Mouse (Mus musculus) kidney, adult 2 months (tissue): ENCODE data around the gene Fam19a3. TPM values are rescaled to one million over a fixed set of nuclear protein-coding genes. Genes with fewer than 3 reads are reported as not detected.
"Not testable (repeated sequence)": the region's sequence is repeated elsewhere in the genome, so short reads cannot be mapped to it uniquely, and the experiment has no call there.

Experiments
- DNase-seq: peaks from one replicate; pipeline ENCODE4 v3.0.0; 2021
- H3K27ac ChIP-seq: fragments of 200-500 bp; 2 replicates; pipeline ENCODE4 v1.5.1; 2012; ENCODE audit warnings: low read depth, low read length, control low read depth, inconsistent platforms; ENCODE audit not compliant: insufficient read depth
- H3K27me3 ChIP-seq: fragments of 200-500 bp; replicated peaks from 2 replicates; pipeline ENCODE4 v1.6.1; 2012; ENCODE audit warnings: mild to moderate bottlenecking, moderate library complexity, low read length, inconsistent platforms; ENCODE audit not compliant: control insufficient read depth, insufficient read depth
- H3K36me3 ChIP-seq: fragments of 200-500 bp; 2 replicates; pipeline ENCODE4 v1.6.1; 2012; ENCODE audit warnings: mild to moderate bottlenecking, moderate library complexity, low read length, inconsistent platforms; ENCODE audit not compliant: control insufficient read depth, insufficient read depth
- H3K4me1 ChIP-seq: fragments of 200-500 bp; 2 replicates; pipeline ENCODE4 v1.6.1; 2011; ENCODE audit warnings: low read length; ENCODE audit not compliant: control insufficient read depth, insufficient read depth
- H3K4me3 ChIP-seq: fragments of 200-500 bp; 2 replicates; pipeline ENCODE4 v1.5.1; 2011; ENCODE audit warnings: mild to moderate bottlenecking, low read depth, low read length, control low read depth; ENCODE audit not compliant: insufficient read depth
- CTCF ChIP-seq: fragments of 200-500 bp; conservative IDR thresholded peaks from 2 replicates; pipeline ENCODE4 v1.5.1; 2011; ENCODE audit warnings: low read depth, mild to moderate bottlenecking, control low read depth, low read length, moderate library complexity, mixed read lengths; ENCODE audit not compliant: insufficient read depth, insufficient read length
- POLR2A ChIP-seq: fragments of 200-500 bp; IDR thresholded peaks from one replicate; pipeline ENCODE4 v1.6.1; 2011; ENCODE audit warnings: low read depth, low read length, control low read depth
- WGBS: fragments of 180-500 bp; shearing (Covaris S2); methylation state at CpG from one replicate; pipeline ENCODE4 v1.1.7; 2018; 5-methylcytosine and 5-hydroxymethylcytosine counted together
- polyA plus RNA-seq: library from polyadenylated mRNA; depleted of rRNA; stranded (reverse); fragments of >200 nt; gene quantifications from 2 replicates; pipeline ENCODE4 v1.2.3, GENCODE M21; 2012

Gene Fam19a3
- polyA plus RNA-seq, 1 experiment, result 0.45 TPM

- WGBS, result 23% methylated on average over 5 of the region's 5 CpGs
- no peak for DNase-seq
- Histone ChIP-seq H3K4me3 (0 out of 2 replicates have a peak overlapping the region, but pooled peaks have one; percentile 36), H3K4me1 (no peaks in the 10 kb centered on the region), H3K27me3 (no peaks in the 10 kb centered on the region; the same call in 1 of the 2 replicates), H3K27ac (no peak overlapping the region), H3K36me3 (no peaks in the 10 kb centered on the region)
- no peak for TF ChIP-seq POLR2A
- no peak for TF ChIP-seq CTCF
These were observed 22.8 kb downstream of the Fam19a3 start for GRCm38 (mm10) chr3:104758869-104759268.

- H3K27ac ChIP-seq, result no peak overlapping the region
- no peaks in the 10 kb centered on the region for H3K36me3 ChIP-seq
- TF ChIP-seq POLR2A (no peak), CTCF (peak; percentile 61)
- peak; percentile 41 for DNase-seq
- no peaks in the 10 kb centered on the region for H3K4me1 ChIP-seq
- H3K4me3 ChIP-seq, result peak overlapping the region; percentile 36; the same call in 1 of the 2 replicates
- H3K27me3 ChIP-seq, result no peaks in the 10 kb centered on the region; the same call in 1 of the 2 replicates
- 2% methylated on average over 27 of the region's 27 CpGs for WGBS
These were observed 23.2 kb downstream of the Fam19a3 start for GRCm38 (mm10) chr3:104758406-104758805.

- not testable (repeated sequence) for DNase-seq, H3K27me3 ChIP-seq
- TF ChIP-seq CTCF, result peak; percentile 37
These were observed 28.8 kb downstream of the Fam19a3 start for GRCm38 (mm10) chr3:104752845-104753244.

GRCm38 (mm10) chr3:104743864-104744263 lies 37.8 kb downstream of the Fam19a3 start:
- H3K27ac ChIP-seq, result no peak overlapping the region
- TF ChIP-seq CTCF, result no peak
- 68% methylated on average over 1 of the region's 1 CpGs for WGBS

More at GRCm38 (mm10) chr3:104752845-104753244, 28.8 kb downstream of the Fam19a3 start:
- WGBS, result 22% methylated on average over 24 of the region's 25 CpGs
- not testable (repeated sequence) for H3K4me3 ChIP-seq, H3K36me3 ChIP-seq, H3K4me1 ChIP-seq, H3K27ac ChIP-seq

GRCm38 (mm10) chr3:104743161-104743560 lies 38.5 kb downstream of the Fam19a3 start:
- no peaks in the 10 kb centered on the region for H3K4me1 ChIP-seq
- H3K36me3 ChIP-seq, result no peaks in the 10 kb centered on the region
- H3K4me3 ChIP-seq, result no peak overlapping the region
- no peak for TF ChIP-seq POLR2A
- no peak for TF ChIP-seq CTCF
- DNase-seq, result no peak
- 61% methylated on average over 1 of the region's 1 CpGs for WGBS
- H3K27ac ChIP-seq, result no peak overlapping the region
- no peaks in the 10 kb centered on the region for H3K27me3 ChIP-seq

More at GRCm38 (mm10) chr3:104743864-104744263, 37.8 kb downstream of the Fam19a3 start:
- no peak for DNase-seq
- H3K4me1 ChIP-seq, result no peaks in the 10 kb centered on the region
- H3K36me3 ChIP-seq, result no peaks in the 10 kb centered on the region
- H3K27me3 ChIP-seq, result no peaks in the 10 kb centered on the region
- no peak overlapping the region for H3K4me3 ChIP-seq

- TF ChIP-seq POLR2A, result no peak
- TF ChIP-seq CTCF, result no peak
- Histone ChIP-seq H3K27ac (no peak overlapping the region), H3K36me3 (no peaks in the 10 kb centered on the region), H3K27me3 (no peaks in the 10 kb centered on the region), H3K4me3 (no peak overlapping the region), H3K4me1 (no peaks in the 10 kb centered on the region)
- WGBS, result 96% methylated on average over 3 of the region's 3 CpGs
- DNase-seq, result no peak
These were observed 39.7 kb downstream of the Fam19a3 start for GRCm38 (mm10) chr3:104741954-104742353.

GRCm38 (mm10) chr3:104734654-104735053 lies 47.0 kb downstream of the Fam19a3 start:
- Histone ChIP-seq H3K4me3 (no peak overlapping the region), H3K4me1 (no peaks in the 10 kb centered on the region), H3K27ac (no peak overlapping the region), H3K36me3 (no peaks in the 10 kb centered on the region), H3K27me3 (no peaks in the 10 kb centered on the region)
- WGBS, result 59% methylated on average over 7 of the region's 7 CpGs
- DNase-seq, result no peak
- TF ChIP-seq CTCF (no peak), POLR2A (no peak)

- no peak overlapping the region for H3K27ac ChIP-seq
- DNase-seq, result no peak
- WGBS, result 48% methylated on average over 3 of the region's 3 CpGs
- TF ChIP-seq POLR2A (no peak), CTCF (no peak)
- no peak overlapping the region for H3K4me3 ChIP-seq
- H3K36me3 ChIP-seq, result no peaks in the 10 kb centered on the region
- H3K4me1 ChIP-seq, result no peaks in the 10 kb centered on the region
- H3K27me3 ChIP-seq, result no peaks in the 10 kb centered on the region
These were observed 48.7 kb downstream of the Fam19a3 start for GRCm38 (mm10) chr3:104732907-104733306.
